Mouse (Mus musculus) retina, postnatal 1 day (tissue): Measurements from ENCODE around the gene Nlrp4c.
A peak's percentile ranks its signal among the peaks of the same experiment; 100 is the strongest.
"Not testable (repeated sequence)": the region's sequence is repeated elsewhere in the genome, so short reads cannot be mapped to it uniquely, and the experiment has no call there.

ENCODE experiments used
- DNase-seq: peaks from one replicate; pipeline ENCODE4 v3.0.0-alpha.2; 2012

Gene Nlrp4c

GRCm38 (mm10) chr7:6044861-6045260 is at the start of gene Nlrp4c:
Nlrp4c (plus strand) TSS chr7:6045161.
- no peak for DNase-seq

DNA sequence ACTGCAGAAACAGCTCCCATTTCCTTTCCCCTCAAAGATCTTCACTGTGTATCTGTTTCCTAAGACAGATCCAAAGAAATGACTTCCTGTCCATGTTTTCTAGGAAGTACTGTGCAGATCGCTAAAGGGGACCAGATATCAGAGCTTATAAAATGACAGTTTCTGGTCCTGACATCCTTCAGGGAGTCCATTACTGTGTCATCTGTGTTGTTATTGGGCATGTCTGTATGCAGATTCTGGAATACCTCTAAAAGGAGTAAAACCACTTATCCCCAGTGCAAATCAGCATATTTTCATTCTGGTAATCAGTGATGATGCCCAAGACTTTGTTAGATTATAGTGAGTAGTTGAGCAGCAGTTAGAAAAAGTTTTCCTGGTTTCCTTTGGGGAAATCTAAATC is 34.1 kb upstream of the Nlrp4c start, which contains the start of gene Vmn1r65:
Gene Vmn1r65 (minus strand): TSS at position 101 of the 400 bp plus-strand sequence.
- DNase-seq = no peak

GRCm38 (mm10) chr7:6119501-6119900 is 74.5 kb downstream of the Nlrp4c start:
- DNase-seq = no peak

- DNase-seq = not testable (repeated sequence)
Observed at GRCm38 (mm10) chr7:6120104-6120503, 75.1 kb downstream of the Nlrp4c start.

GRCm38 (mm10) chr7:6121128-6121527 is 76.2 kb downstream of the Nlrp4c start:
- not testable (repeated sequence) for DNase-seq

- DNase-seq = peak; percentile 94
Observed at GRCm38 (mm10) chr7:6126690-6127448, 81.9 kb downstream of the Nlrp4c start.

DNA sequence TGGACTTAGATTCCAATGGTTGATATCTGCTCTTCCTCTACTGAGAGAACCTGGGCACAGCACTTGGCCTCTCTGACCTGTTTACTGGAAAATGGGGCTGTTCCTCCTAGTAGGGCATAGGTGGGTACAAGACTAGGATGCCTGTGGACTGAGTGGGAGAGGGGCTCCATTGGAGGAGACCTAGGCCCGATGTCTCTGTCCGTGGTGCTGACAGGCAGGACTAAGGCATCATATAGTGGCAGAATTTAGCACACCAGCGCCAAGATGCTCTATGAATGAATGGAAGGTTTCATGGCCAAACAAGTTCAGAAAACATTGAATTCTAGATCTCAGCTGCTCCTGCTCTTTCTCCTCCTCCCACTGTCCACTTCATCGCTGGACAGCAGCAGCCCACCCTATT is 85.4 kb downstream of the Nlrp4c start:
- DNase-seq = no peak

GRCm38 (mm10) chr7:6132646-6133045 is 87.7 kb downstream of the Nlrp4c start:
- DNase-seq = no peak

DNA sequence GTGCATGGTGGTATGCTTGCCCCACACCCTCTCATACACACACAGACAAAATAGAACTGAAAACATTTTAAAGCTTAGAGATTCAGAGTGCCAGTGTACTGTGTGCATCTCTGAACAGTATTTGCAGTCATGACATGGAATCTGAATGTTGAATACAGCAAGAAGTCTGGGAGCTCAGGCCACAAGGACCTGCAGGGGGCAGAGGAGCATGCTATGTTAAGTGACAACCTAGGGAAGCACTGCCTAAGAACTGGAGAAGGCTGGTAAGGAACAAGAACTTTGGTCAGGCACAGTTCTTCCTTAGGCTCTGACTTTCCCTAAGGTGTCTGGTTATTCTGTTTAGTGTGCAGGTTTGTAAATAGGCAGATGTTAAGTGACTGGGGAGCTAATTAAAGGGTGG is 91.5 kb downstream of the Nlrp4c start:
- DNase-seq = no peak

- no peak for DNase-seq
Observed at GRCm38 (mm10) chr7:6139295-6139694, 94.3 kb downstream of the Nlrp4c start.

DNA sequence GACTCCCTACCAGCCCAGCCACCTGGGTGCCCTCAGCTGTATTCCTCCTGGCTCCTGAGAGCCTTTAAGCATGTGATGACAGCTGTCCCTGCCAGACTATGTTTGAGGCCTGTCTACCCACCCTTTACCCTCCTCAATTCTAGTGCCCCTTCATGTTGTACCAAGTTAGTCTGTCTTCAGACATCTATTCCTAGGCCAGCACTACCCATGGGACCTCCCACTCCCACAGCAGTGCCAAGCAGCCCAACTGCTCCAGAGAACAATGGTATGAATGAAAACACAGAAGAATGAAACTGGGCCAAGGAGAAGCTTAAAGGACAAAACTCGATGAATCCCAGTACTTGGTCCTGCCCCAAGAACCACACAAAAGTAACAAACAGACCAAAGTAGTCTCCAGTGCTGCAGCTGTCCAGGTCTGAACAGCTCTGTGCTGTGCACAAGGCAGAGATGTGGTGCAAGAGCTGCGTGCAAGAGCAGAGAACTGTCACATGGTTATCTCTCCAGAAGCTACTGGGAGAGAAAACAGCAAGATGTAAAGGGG is 99.1 kb downstream of the Nlrp4c start:
- no peak for DNase-seq

DNA sequence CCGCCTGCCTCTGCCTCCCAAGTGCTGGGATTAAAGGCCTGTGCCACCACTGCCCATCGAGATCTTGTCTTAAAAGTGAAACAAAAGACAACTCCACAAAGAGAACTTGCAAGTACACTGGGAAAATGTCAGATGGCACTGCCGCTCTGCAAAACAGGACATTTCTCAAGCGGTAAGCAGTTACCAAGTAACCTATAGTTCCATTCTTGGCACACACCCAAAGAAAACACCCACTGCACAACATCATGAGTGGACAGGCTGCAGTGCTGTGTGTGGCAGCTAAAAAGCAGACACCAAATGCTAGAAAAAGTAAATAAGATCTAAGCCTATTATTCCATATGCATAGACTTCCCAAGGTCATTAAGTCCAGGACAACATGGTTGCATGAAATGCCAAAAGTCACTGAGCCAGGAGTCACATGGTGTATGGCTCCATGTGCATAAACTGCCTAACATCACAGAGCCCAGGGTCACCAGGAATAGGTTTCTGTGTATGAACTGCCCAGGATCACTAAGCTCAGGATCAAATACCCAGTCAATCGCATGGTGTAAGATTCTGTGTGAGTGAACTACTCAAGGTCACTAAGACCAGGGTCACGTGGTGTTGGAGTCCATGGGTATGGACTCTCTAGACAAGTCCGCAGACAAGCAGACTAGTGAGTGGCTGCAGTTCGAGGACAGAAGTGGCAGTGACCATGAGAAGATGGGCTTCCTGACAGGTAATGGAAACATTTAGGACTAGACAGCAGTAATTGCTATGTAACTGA is 100.6 kb downstream of the Nlrp4c start:
- no peak for DNase-seq

GRCm38 (mm10) chr7:6146194-6146981 is 101.4 kb downstream of the Nlrp4c start:
- no peak for DNase-seq

- no peak for DNase-seq
Observed at GRCm38 (mm10) chr7:6146982-6147325, 102.0 kb downstream of the Nlrp4c start.

GRCm38 (mm10) chr7:6147688-6148087 is 102.7 kb downstream of the Nlrp4c start:
- no peak for DNase-seq

GRCm38 (mm10) chr7:6151266-6151665 is 106.3 kb downstream of the Nlrp4c start:
- DNase-seq = no peak

DNA sequence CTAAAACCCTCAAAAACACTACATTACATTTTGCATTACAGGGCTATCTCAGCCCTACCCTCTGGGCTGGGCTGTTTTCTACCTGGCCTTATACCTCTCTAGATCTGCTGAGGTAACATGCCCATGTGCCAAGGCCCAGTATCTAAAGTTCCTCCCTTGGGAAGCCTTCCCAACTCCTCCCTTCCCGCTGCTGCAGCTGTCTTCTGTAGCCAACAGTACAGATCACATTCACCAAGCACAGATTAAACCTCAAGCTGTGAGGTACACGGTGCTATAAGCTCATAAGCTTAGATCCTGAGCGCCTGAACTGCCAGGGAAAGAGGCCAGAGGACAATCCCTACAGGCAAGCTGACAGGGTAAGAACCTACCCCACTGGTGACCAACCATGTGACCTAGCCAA is 107.1 kb downstream of the Nlrp4c start:
- DNase-seq = peak; percentile 79

GRCm38 (mm10) chr7:6153131-6153530 is 108.2 kb downstream of the Nlrp4c start:
- no peak for DNase-seq

GRCm38 (mm10) chr7:6154164-6154563 is 109.2 kb downstream of the Nlrp4c start:
- no peak for DNase-seq
